Comparison of ENCODE assay signal across 7 mouse cellular contexts in the genomic region with DNA sequence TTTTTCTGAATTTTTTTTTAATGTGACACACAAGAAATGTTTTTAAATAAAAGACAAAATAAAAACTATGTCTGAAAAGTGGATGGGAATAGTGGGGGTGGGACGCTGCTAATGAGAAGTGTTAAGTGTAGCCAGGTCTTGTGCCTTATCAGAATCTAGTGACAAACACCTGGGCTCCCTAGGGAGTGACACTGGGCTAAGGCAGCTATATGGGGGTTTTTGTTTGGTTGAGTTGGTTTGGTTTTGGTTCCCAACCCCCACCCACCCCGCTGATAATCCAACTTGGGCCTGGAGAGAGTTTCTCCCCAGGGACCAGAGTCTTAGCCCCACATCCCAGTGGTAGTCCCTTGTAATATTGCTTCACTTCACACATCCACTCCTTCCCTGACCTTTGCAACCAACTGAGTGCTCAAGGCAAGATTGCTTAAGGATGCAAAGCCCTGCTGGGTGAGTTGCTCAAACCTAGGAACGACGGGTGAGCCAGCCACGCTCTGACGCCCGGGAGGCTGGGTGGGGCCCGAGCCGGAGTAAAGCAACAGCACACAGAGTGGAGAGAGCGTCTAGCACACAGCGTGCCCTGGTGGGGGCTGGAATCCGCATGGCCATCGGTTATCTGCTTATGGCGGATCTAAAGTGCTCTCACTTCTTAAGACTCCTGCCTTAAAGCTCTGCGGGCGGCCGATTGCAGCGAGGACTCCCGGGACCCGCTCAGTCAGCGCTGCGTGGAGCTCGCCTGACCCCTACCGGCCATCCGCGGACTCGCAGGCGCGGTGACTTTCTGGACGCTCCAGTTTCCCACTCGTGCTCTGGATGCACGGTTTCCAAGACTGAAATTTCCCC. TPM values are rescaled to one million over a fixed set of nuclear protein-coding genes. Genes with fewer than 3 reads are reported as not detected.
A peak's percentile ranks its signal among the peaks of the same experiment; 100 is the strongest.
DNase-seq lines count a peak whose midpoint lies in the region; ATAC-seq lines count a peak whose summit lies in the region.

No protein-coding gene starts in this region.

- intact Hi-C loops in left cerebral cortex, postnatal 4 days (cut with DNase I) = loop anchor here (5.0 to 10.0 kb wide), 3 partner anchors 138 to 621 kb away; a partner anchor contains a TSS

- peak; percentile 90 for ATAC-seq in intestine, embryonic 16.5 days
- ATAC-seq in midbrain, embryonic 12.5 days (ENCODE audit: low FRiP score, low read depth) = peak; percentile 81

- H3K27ac ChIP-seq in intestine, embryonic 16.5 days (ENCODE audit: low read length) = no peak overlapping the region
- H3K27ac ChIP-seq in midbrain, embryonic 12.5 days (replicated peaks) = no peak overlapping the region

- peak overlapping the region; percentile 63 for H3K4me2 ChIP-seq in intestine, embryonic 16.5 days (ENCODE audit: low read depth, low read length)
- peak overlapping the region; percentile 67 for H3K4me2 ChIP-seq in midbrain, embryonic 12.5 days (replicated peaks)

- H3K27me3 ChIP-seq in intestine, embryonic 16.5 days (replicated peaks; ENCODE audit: control insufficient read depth, insufficient read depth, low read length) = 0 out of 2 replicates have a peak, but pooled peaks cover 2% of the 10 kb centered on the region
- peaks cover 34% of the 10 kb centered on the region for H3K27me3 ChIP-seq in midbrain, embryonic 12.5 days

- H3K36me3 ChIP-seq in intestine, embryonic 16.5 days (ENCODE audit: control insufficient read depth, insufficient read depth, low read length) = no peaks in the 10 kb centered on the region
- peaks cover 16% of the 10 kb centered on the region for H3K36me3 ChIP-seq in midbrain, embryonic 12.5 days

- 3% methylated on average over 32 of the region's 32 CpGs for WGBS in intestine, embryonic 16.5 days
- WGBS in midbrain, embryonic 12.5 days = 2% methylated on average over 32 of the region's 32 CpGs

- H3K4me3 ChIP-seq in intestine, embryonic 16.5 days (ENCODE audit: low read length) = peak overlapping the region; percentile 40
- H3K4me3 ChIP-seq in midbrain, embryonic 12.5 days = peak overlapping the region; percentile 33

- DNase-seq in adrenal gland, adult 18-20 months (ENCODE audit: low spot score in 2 of 2) = peak; percentile 96
- peak; percentile 86 for DNase-seq in embryo, embryonic 11 days
- DNase-seq in gastrocnemius, postnatal 25 days = peak; percentile 70
- DNase-seq in left cerebral cortex, postnatal 4 days = peak; percentile 84
- peak; percentile 52 for DNase-seq in skeletal muscle tissue, adult 2 months (ENCODE audit: low read depth, low spot score)

- H3K9me3 ChIP-seq in intestine, embryonic 16.5 days (ENCODE audit: control insufficient read depth, low read length) = no peaks in the 10 kb centered on the region
- no peaks in the 10 kb centered on the region for H3K9me3 ChIP-seq in midbrain, embryonic 12.5 days

- peaks cover 7% of the 10 kb centered on the region; the same call in 1 of the 2 replicates for H3K4me1 ChIP-seq in intestine, embryonic 16.5 days (ENCODE audit: control insufficient read depth, insufficient read depth, low read length)
- H3K4me1 ChIP-seq in midbrain, embryonic 12.5 days = peaks cover 4% of the 10 kb centered on the region; the same call in 1 of the 2 replicates

- H3K9ac ChIP-seq in intestine, embryonic 16.5 days (ENCODE audit: low read depth, low read length) = peak overlapping the region; percentile 63
- H3K9ac ChIP-seq in midbrain, embryonic 12.5 days (replicated peaks) = peak overlapping the region; percentile 43

RNA-seq across cellular contexts. Expression of a gene that starts 17.1 kb away (rescaled TPM):
- total RNA-seq in adrenal gland, adult 18-20 months (2021) = 10 to 100 TPM; 37.4 to 39.4 TPM
- total RNA-seq in gastrocnemius, postnatal 25 days (2021) = 1 to 10 TPM; 4.2 TPM
- polyA plus RNA-seq in intestine, embryonic 16.5 days (2015; fragmentation: Nextera tagmentation; extraction: Ambion mirVana) = 3.6 and 4.9 TPM in 2 replicates
- total RNA-seq in left cerebral cortex, postnatal 4 days (2021) = 10 to 100 TPM; 32.3 to 35.6 TPM
- 6.4 and 6.7 TPM in 2 replicates for polyA plus RNA-seq in midbrain, embryonic 12.5 days (2016; fragmentation: Nextera tagmentation; extraction: Ambion mirVana)

RNA-seq across cellular contexts. Expression of a gene that starts 21.3 kb away (rescaled TPM):
- total RNA-seq in adrenal gland, adult 18-20 months (2021) = 100 to 1,000 TPM; 205 to 414 TPM
- 100 to 1,000 TPM; 121 to 136 TPM for total RNA-seq in gastrocnemius, postnatal 25 days (2021)
- 41.9 and 51.3 TPM in 2 replicates for polyA plus RNA-seq in intestine, embryonic 16.5 days (2015; fragmentation: Nextera tagmentation; extraction: Ambion mirVana)
- total RNA-seq in left cerebral cortex, postnatal 4 days (2021) = 10 to 100 TPM; 50.7 to 57.6 TPM
- 49.0 and 55.2 TPM in 2 replicates for polyA plus RNA-seq in midbrain, embryonic 12.5 days (2016; fragmentation: Nextera tagmentation; extraction: Ambion mirVana)

RNA-seq across cellular contexts. Expression of a gene that starts 43.2 kb away (rescaled TPM):
- 1 to 10 TPM; 7.3 to 9.0 TPM for total RNA-seq in adrenal gland, adult 18-20 months (2021)
- total RNA-seq in gastrocnemius, postnatal 25 days (2021) = 1 to 10 TPM; 2.8 TPM
- 16.1 and 16.6 TPM in 2 replicates for polyA plus RNA-seq in intestine, embryonic 16.5 days (2015; fragmentation: Nextera tagmentation; extraction: Ambion mirVana)
- 1 to 10 TPM; 4.0 to 4.3 TPM for total RNA-seq in left cerebral cortex, postnatal 4 days (2021)
- polyA plus RNA-seq in midbrain, embryonic 12.5 days (2016; fragmentation: Nextera tagmentation; extraction: Ambion mirVana) = 14.5 and 19.5 TPM in 2 replicates

Comparison
In these comparisons a context has a peak if more than half of its experiments do, and no peak if none do; other contexts are left out.
1. RNA of a gene that starts 17.1 kb away (total RNA-seq): 37.4 to 39.4 TPM in adrenal gland, adult 18-20 months and 32.3 to 35.6 TPM in left cerebral cortex, postnatal 4 days; 4.2 TPM in gastrocnemius, postnatal 25 days; every median in the first group is over 4 times any median in the second.
2. Peak in every context shown above with its lines, with median percentiles within 50 percentile points of each other: DNase-seq.